Mouse (Mus musculus): ENCODE data around the gene Bpifa2. TPM values are rescaled to one million over a fixed set of nuclear protein-coding genes. Genes with fewer than 3 reads are reported as not detected.

The Bpifa2 gene
- not detected for polyA plus RNA-seq (2017; shearing (Covaris generic))

GRCm38 (mm10) chr2:154007965-154008364 lies at the start of gene Bpifa2:
Gene Bpifa2, plus strand, starts transcription at chr2:154008265.

DNA sequence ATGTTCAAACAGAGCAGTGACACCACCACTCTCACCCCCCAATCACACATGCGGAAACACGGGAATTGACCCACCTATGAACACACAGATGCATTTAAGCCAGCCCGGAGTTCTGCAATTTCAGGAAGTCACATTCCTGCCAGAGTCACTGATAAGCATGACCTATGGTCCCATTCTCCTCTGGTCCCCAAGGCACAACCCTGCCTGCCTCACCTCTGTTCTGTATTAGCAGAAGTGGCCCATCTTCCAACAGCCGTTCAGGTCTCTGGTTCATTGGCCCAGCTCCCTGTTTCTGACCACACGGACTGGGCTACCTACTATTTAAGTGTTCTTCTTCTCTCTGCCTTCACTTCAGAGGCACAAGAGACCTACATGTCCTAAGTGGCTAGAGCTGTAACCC lies 33.5 kb upstream of the Bpifa2 start, which contains the start of gene Bpifa6:
TSS of gene Bpifa6 (plus strand) at position 364 of the 400 bp plus-strand sequence.

Other genes with a start within 250 kb of the Bpifa2 start
- 0.21 TPM for gene Efcab8, start 228.3 kb upstream of the Bpifa2 start, polyA plus RNA-seq (2017; shearing (Covaris generic))
- gene Sun5, start 137.2 kb upstream of the Bpifa2 start, polyA plus RNA-seq (2017; shearing (Covaris generic)) = not detected
- not detected for gene Bpifb2, start 133.2 kb upstream of the Bpifa2 start, polyA plus RNA-seq (2017; shearing (Covaris generic))
- gene Bpifb6, start 107.9 kb upstream of the Bpifa2 start, polyA plus RNA-seq (2017; shearing (Covaris generic)) = not detected
- gene Bpifb3, start 90.0 kb upstream of the Bpifa2 start, polyA plus RNA-seq (2017; shearing (Covaris generic)) = not detected
- gene Bpifb4, start 70.1 kb upstream of the Bpifa2 start, polyA plus RNA-seq (2017; shearing (Covaris generic)) = not detected
- not detected for gene Bpifa6, start 33.3 kb upstream of the Bpifa2 start, polyA plus RNA-seq (2017; shearing (Covaris generic))
- gene Bpifa3, start 122.1 kb downstream of the Bpifa2 start, polyA plus RNA-seq (2017; shearing (Covaris generic)) = not detected
- gene Bpifa1, start 134.6 kb downstream of the Bpifa2 start, polyA plus RNA-seq (2017; shearing (Covaris generic)) = not detected
- gene Bpifa5, start 154.3 kb downstream of the Bpifa2 start, polyA plus RNA-seq (2017; shearing (Covaris generic)) = not detected
- not detected for gene Bpifb1, start 182.6 kb downstream of the Bpifa2 start, polyA plus RNA-seq (2017; shearing (Covaris generic))
- gene Bpifb5, start 215.5 kb downstream of the Bpifa2 start, polyA plus RNA-seq (2017; shearing (Covaris generic)) = not detected
- not detected for gene Bpifb9a, start 249.6 kb downstream of the Bpifa2 start, polyA plus RNA-seq (2017; shearing (Covaris generic))

Measured in inflammation-experienced regulatory T-cells, adult 16 weeks (primary cell).